Mouse (Mus musculus) cerebellum, adult (tissue): ENCODE results near the gene Cenpx.

Experiments
- ATAC-seq: cut with Nextera tagmentation; 2 replicates; pipeline ENCODE4 v1.9.2; 2017; ENCODE audit warnings: mild to moderate bottlenecking, moderate library complexity, mixed read lengths; ENCODE audit not compliant: insufficient number of reproducible peaks, low FRiP score, low TSS enrichment

The Cenpx gene

DNA sequence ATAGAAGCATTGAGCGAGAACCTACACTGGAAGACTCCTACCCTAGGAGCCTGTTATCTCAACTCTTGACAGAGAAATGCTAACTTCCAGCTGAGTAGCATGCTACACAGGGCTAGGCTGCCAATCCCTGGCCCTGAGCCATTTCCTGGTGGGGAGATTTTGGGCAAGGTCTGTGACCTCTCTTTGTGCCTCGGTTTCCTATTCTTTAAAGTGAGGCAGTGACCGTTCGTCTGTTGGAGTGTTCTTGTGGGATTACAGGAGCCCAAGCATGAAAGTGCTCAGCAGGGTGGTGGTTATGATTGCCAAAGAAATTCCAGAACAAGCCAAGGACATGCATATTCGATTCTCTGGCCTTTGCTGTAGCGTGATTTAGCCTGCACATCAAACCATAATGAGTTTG lies 50.8 kb downstream of the Cenpx start:
- ATAC-seq: no peak

DNA sequence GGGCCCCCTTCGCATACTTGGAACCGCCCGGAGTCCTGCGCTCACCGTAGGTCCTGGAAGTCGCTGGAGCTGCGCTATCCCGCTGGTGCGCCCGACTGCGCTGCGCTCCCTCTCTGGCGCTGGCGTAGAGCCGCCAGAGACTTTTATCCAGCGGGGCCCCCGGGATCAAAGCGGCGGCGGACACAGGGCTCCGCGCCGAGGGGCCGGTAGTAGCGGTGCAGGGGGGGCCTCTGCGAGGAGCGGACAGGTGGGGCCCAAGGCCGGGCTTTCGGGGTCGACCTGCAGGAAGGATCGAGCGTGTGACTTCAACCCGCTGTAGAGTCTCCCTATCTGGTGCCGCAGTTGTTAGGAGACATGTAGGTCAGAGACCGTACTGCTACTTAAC lies 52.5 kb downstream of the Cenpx start, which contains the start of gene Notum:
Notum (minus strand) TSS at position 100 of the 385 bp plus-strand sequence.
- no peak for ATAC-seq
